Mouse (Mus musculus) inflammation-experienced regulatory T-cells, adult 6 months (primary cell): ENCODE measurements around the gene Gjd3. TPM values are rescaled to one million over a fixed set of nuclear protein-coding genes. Genes with fewer than 3 reads are reported as not detected.

ENCODE experiments used
- ATAC-seq: one replicate; pipeline ENCODE4 v1.8.0; 2017
- polyA plus RNA-seq, 3 experiments: library from polyadenylated mRNA; unstranded; fragments of 100-300 nt; shearing (Covaris generic); gene quantifications; one replicate each; pipeline ENCODE4 v1.2.1; 2017

Gjd3 gene
- polyA plus RNA-seq, 3 experiments from 2014 or later: not detected

DNA sequence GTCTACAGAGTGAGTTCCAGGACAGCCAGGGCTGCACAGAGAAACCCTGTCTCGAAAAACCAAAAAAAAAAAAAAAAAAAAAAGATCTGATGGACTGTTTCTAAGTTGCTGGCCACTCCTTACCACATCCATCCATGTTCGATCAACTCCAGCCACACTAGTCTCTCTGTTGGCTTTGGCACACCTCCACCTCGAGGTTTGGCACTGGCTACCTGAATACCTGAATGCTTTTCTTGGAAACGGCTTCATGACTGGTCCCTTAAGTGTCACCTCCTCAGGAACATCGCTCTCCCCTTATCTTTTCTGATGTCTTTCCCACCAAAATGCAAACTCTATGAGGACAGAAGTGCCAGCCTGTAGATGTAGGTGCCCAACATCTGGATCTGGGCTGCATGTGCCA, 3.5 kb downstream of the Gjd3 start:
- ATAC-seq: no peak

DNA sequence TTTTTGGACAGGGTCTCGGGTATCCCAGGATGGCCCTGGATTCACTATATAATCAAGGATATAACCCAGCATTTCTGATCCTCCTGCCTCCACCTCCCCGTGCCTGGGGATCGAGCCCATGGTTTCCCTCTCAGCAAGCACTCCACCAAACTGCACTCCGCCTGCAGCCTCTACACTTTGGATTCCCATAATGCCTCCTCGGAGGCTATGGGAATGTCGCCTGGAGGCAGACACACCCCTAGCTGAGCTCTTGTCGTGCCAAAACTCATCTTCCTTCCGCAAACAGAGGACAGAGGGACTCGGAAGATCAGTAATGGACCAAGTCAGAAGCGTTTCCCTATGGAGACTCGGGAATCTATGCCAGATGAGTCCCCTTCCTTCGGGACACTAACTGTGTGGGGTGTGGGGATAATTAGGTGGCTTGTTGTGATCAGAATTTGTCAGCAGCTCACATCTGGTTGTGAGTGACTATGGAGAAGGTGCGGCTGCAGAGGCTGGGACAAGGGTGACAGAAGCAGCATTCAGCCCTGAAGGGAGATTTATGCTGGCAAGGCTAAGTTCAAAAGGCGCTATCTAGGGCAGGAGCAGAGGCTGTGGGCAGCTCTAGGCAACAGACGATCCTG, 4.2 kb downstream of the Gjd3 start:
- no peak for ATAC-seq

DNA sequence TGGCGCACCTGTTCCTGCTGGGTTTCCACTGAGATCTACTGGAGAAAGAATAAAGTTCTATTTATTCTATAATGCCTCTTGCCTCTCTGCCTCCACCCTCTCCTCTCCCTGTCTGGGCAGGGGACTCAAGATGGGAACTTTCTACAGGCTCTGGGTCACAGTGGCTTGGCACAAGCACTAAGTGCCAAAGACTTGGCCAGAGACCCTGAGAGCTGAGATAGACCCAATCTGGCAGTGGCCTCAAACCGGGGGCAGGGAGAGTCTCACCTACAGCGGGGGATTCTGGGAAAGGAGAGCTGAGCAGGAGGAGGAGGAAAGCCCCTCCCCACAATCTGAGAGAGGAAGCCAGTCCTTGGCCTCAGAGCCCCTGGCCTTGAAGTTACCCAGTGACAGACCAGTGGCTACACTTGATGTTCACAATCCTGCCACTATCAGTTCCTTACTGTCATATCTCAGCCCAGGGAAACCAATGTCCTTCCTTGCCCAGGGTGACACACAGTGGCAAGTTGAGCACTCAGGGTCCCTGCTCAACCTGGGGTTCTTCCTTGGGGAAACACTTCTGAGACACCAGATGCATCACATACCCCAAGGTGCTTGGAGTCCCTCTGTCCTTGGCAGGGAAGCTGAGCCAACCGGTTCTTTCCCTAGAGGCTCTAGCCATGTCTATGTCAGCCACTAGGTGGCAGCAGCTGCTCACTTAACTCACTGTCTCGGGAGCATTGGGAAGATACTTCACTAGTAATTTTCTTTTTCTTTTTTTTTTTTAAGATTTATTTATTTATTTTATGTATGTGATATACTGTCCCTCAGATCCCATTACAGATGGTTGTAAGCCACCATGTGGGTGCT, 7.7 kb downstream of the Gjd3 start:
- no peak for ATAC-seq

DNA sequence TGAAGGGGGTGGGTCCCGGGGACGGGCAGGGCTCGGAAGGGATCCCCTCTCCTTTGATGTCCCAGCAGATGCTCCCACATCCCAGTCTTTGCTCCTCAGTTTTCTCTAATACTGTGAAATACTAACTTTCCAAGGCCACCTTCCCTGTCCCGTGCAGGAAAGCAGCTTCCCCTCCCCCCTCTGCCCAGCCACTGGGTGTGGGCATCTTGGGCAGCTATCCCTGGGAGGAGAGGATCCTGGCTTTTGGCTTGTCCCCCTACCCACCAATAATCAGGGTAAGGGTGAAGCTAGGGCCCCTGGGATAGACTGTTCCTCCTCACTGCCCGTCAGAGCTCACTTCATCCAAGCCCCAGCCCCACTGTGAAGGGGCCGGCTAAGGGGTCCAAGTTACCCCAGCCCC, 8.6 kb downstream of the Gjd3 start:
- ATAC-seq: no peak

DNA sequence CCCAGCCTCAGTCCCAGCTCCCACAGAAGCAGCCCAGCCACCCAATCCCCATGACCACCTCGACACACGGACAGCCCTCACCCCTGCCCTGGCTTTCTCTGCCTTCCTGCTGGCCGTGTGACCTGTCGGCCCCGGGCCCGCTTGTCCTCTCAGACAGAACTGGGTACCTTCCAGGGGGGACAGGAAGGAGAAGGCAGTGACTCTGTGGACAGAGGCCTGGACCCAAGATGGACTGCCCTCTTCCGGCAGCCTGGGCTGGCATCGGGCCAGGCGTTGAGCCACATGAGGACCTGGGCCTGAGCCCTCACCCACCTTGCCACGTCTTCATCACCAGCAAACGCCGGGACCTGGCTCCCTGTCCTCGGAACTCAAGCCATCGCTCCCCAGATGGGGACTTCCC, 9.2 kb downstream of the Gjd3 start:
- no peak for ATAC-seq

DNA sequence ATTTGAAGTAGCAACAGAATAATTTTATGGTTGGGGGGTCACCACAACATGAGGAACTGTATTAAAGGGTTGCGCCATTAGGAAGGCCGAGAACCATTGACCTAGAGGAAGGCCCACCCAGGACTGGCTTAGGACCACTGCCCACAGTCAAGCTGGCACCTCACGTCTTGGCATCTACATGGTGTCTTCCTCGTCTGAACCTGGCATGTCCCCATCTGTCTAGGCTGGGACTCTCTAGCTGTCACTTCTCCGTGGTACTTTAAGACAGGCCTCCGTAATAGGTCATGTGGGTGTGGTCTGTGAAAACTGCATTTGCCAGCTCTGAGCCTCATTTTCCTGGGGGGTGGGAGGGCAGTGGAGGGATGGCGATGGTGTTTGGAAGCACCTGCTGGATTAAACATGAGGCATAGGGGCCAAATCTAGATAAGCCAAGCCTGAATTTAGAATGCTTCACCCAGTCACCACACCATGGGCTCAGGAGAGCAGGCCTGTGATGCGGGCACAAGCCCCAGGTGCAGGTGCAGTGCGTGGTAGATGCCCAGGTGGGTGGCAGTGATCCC, 9.9 kb downstream of the Gjd3 start:
- ATAC-seq: no peak

DNA sequence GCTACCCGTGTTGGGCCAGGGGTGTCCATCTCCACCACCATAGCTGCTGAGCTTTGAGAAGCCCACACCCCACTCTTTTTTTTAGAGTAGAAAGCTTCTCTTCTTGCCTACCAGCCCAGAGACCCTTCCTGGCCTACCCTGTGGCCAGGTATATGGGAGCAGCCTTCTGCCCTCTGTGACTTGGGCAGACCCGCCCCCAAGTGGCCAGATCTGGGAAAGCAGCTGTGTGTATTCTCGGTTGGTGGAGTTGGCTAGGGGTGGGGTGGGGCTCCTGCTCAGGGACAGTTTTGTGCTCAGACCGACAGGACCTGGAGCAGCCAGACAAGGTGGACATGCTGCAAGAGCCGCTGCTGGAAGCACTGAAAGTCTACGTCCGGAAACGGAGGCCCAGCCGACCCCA, 10.6 kb downstream of the Gjd3 start:
- ATAC-seq: peak; percentile 70

DNA sequence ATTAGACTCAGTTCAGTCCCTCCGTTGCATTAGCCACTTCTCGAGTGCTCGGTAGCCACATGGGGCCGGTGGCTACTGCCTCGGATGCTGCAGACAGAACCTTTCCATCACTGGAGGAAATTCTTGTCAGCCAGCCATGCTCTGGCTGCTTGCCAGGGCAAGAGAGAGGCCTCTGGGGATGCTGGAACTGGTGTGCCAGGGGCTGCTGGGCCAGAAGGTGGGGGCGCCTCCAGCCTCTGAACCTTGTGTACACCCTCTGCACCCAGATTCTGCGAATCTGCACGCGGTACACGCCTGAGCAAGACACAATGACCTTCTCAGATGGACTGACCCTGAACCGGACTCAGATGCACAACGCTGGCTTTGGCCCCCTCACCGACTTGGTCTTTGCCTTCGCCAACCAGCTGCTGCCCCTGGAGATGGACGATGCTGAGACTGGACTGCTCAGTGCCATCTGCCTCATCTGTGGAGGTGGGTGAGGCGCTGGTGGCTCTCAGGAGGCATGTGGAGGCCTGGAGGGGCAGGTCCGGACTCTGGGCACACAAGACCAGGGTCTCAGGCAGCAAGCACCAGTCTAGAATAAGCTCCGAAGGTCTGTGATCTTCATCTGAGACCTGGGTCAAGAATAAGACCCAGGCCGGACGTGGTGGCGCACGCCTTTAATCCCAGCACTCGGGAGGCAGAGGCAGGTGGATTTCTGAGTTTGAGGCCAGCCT, 11.3 kb downstream of the Gjd3 start:
- no peak for ATAC-seq

DNA sequence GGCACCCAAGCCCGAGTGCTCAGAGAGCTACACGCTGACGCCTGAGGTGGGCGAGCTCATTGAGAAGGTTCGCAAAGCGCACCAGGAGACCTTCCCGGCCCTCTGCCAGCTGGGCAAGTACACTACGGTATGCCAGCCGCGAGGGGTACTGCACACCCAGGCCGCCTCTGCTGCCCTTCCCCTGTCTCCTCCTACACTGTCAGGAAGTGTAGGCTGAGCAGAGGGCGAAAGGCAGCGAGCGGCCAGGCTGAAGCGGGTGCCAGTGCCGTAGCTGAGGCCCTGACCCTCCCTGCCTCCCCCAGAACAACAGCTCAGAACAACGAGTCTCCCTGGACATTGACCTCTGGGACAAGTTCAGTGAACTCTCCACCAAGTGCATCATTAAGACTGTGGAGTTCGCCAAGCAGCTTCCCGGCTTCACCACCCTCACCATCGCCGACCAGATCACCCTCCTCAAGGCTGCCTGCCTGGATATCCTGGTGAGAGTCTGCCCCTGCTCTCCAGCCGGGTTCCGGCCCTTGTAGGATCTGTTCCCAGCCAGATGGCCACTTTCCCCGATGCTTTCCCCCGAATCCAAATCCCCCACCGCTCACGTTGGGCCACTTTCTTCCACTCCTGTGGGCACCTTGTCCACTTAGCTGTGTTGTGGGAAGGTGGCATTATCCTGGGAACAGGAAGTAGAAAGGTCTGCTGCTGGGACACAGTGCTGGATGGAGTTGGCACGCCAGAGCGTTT, 12.5 kb downstream of the Gjd3 start:
- no peak for ATAC-seq

DNA sequence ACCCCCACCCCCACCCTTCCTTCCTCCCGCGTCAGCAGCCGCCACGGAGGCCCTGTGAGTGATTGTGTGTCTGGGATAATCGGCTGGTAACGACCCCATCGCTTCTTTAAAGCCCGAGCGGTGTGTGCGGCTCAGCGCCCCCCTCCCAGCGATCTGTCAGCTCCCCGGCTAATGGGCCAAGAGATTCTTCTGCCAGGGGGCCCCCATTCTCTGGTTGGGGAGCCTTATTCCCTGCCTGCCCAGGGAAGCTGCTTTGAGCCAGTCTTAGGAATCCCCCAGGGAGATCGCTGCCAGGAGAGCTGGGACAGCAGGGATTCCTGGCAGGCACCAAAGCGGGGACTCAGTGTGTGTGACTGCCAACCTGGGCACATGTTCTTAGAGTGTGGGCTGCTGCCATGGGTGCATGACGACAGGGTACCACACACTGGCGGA, 13.3 kb downstream of the Gjd3 start:
- ATAC-seq: no peak

DNA sequence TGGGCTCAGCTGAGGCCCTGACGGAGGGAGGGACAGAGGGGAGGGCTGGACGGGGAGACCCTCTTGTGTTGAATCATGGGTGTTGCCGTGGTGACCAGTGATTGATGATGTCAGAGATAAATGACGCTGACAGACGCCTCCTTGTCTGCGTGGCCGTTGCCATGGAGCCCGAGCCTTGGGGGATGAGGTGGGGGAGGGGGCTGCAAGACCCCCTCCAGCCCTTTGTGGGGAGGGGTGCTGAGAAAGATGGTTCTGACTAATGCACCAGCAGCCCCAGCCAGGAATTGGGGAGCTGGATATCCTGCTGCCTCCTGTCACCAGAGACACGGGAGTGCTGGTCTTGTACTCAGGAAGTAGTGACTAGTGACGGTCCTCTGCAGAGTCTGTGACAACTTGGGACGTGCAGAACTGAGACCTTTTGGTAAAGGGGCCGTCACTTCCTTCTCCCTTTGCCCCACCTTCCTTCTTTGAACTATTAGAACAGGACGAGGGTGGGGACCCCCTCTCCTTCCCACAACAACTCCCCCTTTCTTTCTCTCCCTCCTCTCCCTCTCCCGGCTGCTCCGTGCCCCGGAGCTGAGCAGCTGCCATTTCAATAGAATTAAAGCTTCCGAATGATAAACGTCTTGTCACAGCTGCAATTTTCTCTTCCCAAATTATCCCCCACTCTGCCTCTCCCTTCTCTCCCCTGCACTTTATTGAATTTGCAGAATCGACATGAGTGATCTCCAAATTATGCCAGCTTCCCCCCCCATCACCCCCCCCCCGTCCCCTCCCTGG, 13.9 kb downstream of the Gjd3 start:
- ATAC-seq: no peak

DNA sequence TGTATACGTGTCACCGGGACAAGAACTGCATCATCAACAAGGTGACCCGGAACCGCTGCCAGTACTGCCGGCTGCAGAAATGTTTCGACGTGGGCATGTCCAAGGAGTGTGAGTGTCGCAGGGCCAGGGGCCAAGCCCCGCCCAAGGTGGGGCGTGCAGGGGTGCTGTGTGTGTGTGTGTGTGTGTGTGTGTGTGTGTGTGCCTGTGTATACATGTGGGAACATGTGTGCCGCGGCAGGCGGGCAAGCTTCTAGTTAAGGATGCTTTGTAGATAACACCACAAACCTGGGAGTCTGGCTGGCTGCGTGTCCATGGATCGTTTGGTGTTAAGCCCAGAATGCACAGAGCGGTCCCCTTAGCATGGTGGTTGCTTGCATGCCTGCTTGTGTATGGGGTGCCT, 14.7 kb downstream of the Gjd3 start:
- ATAC-seq: no peak

DNA sequence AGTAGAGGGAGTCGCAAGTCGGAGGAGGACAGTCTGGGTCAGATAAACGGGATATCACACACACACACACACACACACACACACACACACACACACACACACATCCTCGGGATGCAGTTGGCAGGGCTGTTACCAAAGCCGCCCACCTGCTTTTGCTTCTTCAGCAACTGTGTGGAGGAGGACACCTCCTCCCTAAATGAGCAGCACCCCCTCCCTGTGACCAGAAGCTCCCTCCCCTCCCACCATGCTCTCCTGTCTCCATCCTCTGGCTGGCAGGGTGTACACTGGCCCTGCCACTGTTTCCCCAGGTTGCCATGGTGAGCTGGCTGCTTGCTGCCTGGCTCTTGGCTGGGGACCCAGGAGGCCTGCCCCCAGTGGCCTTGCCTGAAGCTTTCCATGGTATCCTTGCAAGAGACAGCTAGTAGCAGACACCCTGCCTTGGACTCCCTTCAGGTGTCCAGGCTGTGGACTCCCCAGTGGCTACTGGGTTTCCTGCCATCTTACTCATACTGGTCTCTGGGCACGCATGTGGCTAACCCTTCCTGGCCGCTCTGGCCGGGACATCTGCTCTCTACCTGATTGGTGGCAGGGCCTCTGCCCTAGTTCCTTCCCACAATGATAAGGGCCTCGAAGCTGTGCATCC, 16.2 kb downstream of the Gjd3 start:
- no peak for ATAC-seq

DNA sequence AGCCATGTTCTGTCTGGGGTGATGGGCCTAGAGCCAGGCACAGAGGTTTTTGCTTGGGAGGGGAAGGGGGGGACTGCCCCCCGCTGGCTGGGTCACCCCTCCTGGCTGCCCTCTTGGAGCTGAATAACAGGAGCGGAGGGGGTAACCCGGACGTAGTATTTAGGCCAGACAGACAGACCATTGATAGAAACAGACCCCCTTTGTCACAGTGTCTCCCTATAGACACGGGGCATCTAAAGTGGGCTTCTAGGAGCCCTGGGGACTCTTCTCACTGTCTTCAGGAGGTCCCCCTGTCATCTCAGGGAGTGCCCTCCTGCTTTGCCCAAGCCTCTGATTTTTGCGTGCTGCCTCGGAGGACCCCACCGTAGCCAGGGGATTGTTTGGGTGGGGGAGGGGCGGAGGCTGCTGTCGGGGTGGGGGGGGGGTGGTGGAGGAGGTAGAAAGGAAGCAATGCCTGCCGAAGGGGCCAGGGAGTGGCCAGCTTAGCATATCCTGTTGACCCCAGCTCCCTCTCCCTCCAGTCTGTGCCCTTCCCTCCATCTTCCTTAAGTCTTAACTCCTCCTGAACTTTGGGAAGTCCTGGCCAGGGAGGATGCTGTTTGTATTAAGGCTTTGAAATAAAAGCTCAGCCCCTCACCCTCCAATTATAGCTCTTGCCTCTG, 17.3 kb downstream of the Gjd3 start:
- ATAC-seq: no peak

DNA sequence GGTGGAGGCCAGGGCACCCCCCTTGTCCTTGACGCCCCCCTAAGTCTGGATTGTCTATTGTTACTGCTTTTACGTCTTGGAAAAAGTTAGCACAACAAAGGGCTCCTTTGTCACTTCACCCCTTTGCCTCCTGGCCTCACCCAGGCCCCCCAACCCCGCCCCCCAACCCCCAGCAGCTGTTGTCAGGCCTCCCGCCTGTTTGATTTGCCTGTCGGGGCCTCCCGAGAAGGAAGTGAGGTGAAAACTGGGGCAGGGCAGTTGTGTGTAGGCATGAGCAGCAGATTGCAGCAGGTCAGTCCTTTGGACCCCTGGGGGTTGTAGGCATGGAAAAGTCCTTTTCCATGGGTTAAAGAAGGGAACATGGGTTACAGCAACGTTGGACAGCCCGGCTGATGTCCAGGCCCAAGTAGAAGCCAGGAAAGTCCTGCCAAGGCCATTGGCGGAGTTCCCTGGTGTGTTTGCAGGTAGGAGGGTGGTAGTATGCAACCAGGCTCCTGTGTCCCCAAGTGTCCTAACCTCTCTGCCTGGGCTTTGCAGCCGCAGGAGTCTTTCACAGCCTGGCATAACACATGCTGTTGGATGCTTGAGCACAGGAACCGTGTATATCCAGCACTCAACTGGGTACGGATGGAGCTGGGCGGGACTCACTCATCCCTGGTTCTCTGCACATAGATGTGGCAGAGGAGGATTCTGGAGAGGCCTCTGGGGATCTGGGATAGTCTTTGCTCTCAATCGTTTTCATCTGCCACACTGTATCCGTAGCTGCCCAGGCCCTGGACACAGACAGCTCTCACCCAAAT, 18.0 kb downstream of the Gjd3 start:
- no peak for ATAC-seq

DNA sequence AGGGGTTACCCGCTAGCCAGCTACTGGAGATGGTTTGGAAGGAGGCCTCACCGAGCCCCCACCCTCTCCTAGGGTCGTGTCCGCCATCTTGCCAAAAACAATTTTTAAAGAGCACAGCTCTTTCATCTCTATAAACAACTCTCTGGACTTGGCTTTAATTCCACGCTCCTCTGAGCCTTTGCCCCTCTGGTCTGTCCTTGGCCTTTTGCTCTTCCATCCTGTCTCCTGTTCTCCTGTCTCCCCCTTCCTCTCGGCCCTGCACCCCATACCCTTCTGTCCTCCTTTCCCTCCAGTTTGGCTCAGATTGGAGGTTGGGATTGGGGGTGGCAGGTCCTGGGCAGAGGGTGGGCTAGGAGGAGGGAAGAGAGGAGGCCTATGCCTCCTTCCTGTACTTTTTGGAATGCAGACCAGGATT, 18.6 kb downstream of the Gjd3 start:
- ATAC-seq: no peak

DNA sequence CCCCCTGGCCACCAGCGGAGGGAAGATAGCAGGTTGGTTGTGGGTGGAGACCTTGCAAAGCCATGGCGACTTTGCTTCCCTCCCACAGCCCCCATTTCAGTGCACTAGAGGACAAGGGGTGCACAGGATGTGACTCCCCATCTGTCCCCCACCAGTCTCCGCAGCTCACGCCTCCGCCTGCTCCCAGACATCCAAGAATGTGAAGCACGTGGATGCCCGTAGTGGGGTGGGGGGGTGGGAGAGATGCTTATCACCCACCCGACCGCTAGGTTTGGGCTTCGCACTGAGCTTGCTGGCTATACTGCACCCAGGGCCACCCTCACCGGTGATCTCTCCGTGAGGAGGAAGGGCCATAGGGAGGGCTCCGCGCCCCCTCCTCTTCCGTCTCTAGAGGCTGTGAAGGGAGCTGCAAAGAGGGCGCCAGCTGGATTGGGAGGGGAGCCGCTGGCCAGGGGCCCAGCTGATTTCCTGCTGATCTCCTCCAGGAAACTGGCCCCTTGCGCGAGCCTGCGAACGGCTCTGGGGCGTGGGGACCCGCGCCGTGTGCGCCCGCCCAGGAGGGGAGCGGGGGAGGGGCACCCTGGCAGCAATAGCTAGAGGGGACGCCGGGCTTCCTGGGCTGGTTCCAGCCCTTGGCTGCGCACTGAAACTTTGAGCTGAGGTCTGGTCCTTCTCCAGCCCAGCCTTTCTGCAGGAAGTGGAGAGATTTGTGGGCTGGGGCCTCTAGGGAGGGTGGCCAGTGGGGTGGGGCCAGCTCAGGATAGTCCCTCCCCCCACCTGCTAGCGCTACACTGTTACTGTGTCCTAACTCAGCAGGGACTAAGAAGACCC, 19.4 kb downstream of the Gjd3 start:
- ATAC-seq: peak; percentile 17

DNA sequence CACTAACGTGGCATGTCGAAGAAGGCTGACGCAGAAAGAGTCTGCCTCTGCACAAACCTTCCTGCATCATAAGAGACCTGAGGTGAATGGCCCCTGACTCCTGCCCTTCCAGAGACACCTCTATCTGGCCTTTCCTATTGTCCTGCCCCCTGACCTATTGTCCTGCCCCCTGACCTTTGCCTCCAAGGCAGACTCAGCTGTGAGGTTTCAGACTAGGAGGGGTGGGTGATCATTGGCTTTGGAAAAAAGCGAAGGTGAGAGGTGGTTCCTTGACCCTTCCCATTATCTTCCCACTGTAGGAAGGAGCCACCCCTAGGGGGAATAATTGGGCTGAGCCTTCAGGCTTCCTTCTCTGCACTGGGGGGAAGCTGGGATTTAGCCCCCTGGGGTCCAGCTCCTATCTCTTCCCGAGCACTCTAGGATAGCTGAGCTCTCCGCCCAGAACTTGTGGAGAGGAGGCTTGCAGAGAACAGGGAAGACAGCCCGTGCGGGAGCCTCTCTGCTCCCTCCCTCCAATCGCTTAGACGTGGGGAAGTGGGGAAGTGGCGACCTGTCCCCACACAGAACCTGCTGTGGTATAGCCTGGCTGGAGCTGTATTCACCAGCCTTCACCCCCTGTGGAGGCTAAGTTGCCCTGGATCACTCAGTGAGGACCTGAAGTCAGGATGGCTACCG, 20.3 kb downstream of the Gjd3 start:
- ATAC-seq: no peak
